Mouse (Mus musculus): ENCODE results near the gene Reln.

GRCm38 (mm10) chr5:22347732-22348131 lies 3.2 kb upstream of the Reln start:
- TF ChIP-seq GATA1 (IDR thresholded peaks at IDR 0.05; ENCODE audit: low read length) (no peak), TAL1 (IDR thresholded peaks at IDR 0.05; ENCODE audit: low read length) (peak; percentile 27; the same call in 1 of the 3 replicates)

Data from erythroblast, embryonic 14.5 days (primary cell).